Mouse (Mus musculus) regulatory T cell (primary cell): ENCODE data around the gene Dynlt1f.
"Not testable (repeated sequence)": the region's sequence is repeated elsewhere in the genome, so short reads cannot be mapped to it uniquely, and the experiment has no call there.

Source experiments
- in situ Hi-C: fragments of 300-600 bp; cut with MboI, MseI; formaldehyde crosslinking; loops from one replicate; pipeline ENCODE4 v1.15.1; 2025; ENCODE audit warnings: high pct_unique_total_duplicates

Gene Dynlt1f

DNA sequence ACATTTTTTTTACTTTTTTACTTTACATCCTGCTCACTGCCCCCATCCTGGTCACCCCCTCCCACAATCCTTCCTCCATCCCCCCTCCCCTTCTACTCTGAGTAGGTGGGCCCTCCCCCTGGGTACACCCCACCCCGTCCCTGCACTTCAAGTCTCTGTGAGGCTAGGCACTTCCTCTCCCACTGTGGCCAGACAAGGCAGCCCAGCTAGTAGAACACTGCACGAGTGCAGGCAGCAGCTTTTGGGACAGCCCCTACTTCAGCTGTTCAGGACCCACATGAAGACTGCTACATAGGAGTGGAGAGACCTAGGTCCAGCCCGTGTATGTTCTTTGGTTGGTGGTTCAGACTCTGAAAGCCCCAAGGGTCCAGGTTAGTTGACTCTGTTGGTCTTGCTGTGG lies 7.1 kb upstream of the Dynlt1f start:
- in situ Hi-C loops = loop anchor here (5.0 kb wide), 1 partner anchor 241 kb away; no protein-coding TSS in a partner anchor

DNA sequence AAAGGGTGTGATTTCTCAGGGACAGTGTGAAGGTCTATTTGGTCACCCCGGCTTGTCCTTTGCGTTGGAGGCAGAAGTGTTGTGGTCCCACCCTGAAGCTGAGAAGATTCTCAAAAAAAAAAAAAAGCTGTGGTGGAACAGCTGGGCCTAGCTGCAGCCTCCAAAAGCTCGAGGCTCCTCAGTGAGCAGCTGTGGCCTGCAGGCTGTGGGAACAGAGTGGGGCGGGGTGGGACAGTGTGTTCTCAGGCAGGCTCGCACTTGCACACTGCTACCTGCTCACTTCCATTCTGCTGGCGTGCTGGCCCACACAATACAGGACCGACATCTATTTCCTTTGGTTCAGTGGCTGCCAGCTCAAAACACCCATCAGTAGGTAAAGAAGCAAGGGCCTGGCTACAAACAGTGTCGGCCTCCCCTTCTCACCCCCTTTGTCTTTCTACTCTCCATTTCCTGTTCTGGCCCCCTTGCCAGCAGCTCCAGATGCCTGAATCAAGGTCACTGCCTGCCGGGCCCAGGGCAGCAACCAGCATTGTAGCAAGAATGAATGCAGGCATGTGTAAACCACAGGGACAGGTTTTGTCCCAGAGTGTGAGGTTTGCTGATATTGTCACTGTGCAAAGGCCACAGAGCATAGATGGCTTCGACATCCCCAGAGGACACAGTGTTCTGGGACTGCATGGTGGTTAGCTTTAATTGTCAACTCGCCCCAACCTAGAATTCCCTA lies 5.6 kb upstream of the Dynlt1f start:
- in situ Hi-C loops = loop anchor here (5.0 kb wide), 1 partner anchor 239 kb away; no protein-coding TSS in a partner anchor

DNA sequence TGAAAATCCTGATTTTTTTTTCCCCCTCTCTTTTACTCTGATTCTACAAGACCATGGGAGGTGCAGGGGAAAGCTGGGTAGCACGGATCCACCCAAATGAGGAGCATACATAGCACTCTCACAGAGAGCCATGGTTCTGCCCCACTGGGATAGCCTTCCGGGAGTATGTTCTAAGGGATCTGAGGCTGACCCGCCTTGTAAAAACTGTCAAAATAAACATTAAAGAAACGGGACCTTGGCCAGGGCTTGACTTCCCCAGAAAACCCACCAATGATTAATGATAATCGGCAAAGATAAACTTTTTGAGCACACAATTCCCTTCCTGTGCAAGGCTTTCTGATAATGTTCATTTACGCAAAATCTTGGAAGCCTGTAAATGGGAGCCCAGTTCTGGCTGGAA lies 4.9 kb upstream of the Dynlt1f start:
- in situ Hi-C loops = loop anchor here (5.0 kb wide), 1 partner anchor 238 kb away; no protein-coding TSS in a partner anchor

DNA sequence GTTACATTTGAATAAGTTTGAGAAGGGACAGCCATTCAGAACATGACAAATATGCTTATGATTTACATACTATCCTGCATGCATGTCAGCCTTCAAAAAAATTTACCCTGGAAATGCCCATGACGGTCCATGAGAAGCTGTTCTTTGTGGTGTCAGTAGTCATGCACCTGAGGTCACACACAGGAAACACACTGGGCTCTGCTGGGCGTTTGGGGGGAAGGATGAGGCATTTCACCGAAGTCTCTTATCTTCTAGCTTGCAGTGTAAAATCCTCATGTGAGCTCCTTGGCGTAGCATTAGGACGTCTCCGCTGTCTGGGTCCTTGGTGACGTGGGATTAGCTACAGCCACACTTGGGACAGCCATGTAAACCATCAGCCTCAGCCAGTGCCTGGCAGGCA lies 3.1 kb upstream of the Dynlt1f start, which contains the start of gene Sytl3:
TSS of gene Sytl3 (plus strand) at position 293 of the 400 bp plus-strand sequence.
- in situ Hi-C loops = loop anchor here (5.0 kb wide), 1 partner anchor 342 kb away; the partner anchor contains the start of gene Dynlt1a

DNA sequence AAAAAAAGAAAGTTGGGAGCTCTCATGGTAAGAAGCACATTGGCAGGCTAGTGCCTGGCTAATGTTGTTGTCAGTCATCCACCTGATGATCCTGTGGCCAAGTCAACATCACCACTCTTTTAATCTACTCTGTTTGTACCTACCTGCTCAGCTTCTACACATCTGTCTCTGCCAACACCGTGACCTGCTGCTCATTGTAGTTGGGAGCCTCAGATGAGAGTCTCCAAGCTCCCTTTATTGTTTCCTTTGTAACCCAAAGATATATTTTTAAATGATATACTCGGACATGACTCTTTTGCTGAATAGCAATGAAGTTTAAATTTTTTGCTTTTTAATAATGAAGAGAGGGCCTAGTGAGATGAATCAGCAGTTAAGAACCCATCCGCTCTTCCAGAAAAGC lies 771 bp upstream of the Dynlt1f start:
- in situ Hi-C loops = loop anchor here (5.0 kb wide), 1 partner anchor 339 kb away; the partner anchor contains the start of gene Dynlt1a

- in situ Hi-C loops = loop anchor here (5.0 kb wide), 1 partner anchor 338 kb away; the partner anchor contains the start of gene Dynlt1a
Observed at GRCm38 (mm10) chr17:6655087-6655511, 601 bp downstream of the Dynlt1f start.

GRCm38 (mm10) chr17:6653341-6653946 lies 2.3 kb downstream of the Dynlt1f start:
- in situ Hi-C loops = loop anchor here (5.0 kb wide), 1 partner anchor 46 kb away; no protein-coding TSS in a partner anchor

GRCm38 (mm10) chr17:6650904-6651565 lies 4.7 kb downstream of the Dynlt1f start:
- in situ Hi-C loops = loop anchor here (5.0 kb wide), 1 partner anchor 44 kb away; no protein-coding TSS in a partner anchor

DNA sequence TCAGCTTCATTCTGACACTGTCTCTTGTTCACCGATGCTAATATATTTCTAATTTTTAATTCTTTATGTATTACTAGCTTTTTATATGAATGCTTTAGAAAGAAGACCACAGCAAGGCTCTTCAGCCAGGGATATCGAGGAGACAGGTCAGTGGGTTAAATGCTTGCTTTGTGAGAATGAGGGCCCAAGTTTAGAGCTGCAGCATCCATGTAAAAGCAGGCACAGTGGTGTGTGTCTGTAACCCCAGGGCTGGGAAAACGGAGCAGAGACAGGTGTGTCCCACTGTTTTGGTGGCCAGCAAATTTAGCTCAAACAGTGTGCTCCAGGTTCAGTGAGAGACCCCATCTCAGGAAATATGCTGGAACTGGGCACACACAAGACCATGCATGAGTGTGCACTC lies 8.2 kb downstream of the Dynlt1f start:
- in situ Hi-C loops = not testable (repeated sequence)

DNA sequence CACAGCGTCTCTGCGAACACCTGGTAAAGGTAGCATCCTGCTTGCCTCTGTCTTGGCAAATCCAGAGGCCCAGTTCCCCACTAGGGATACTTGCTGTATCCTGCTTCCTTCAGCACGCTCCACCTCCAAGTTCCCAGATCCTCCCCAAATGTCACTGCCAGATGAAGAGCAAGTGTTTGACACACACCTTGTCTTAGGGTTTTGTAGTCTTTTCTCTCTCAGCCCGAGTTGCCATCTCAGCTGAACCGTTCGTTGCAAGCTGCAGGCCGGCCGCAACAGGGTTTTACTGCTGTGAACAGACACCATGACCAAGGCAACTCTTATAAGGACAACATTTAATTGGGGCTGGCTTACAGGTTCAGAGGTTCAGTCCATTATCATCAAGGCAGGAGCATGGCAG lies 8.9 kb downstream of the Dynlt1f start:
- in situ Hi-C loops = not testable (repeated sequence)

- in situ Hi-C loops = not testable (repeated sequence)
Observed at GRCm38 (mm10) chr17:6645668-6646067, 10.0 kb downstream of the Dynlt1f start.

GRCm38 (mm10) chr17:6644673-6645072 lies 11.0 kb downstream of the Dynlt1f start:
- in situ Hi-C loops = not testable (repeated sequence)

DNA sequence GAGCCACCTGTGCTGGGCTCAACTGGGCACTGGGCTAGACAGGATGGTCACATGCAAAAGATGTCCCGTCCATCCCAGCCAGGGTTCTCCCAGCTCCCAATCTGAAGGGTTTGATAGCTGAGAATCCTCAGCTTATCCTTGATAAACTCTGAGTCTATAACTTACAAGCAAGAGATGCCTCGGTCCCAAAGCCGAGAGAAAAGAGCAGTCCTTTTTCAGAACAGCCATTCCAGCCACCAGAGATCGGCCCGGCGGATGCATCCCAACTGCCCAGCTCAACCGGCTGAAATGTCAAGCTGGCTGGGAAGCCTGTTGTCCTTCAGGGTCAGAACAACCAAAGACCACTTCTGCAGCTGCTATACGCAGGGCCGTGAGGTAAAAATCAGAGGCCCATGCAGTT lies 11.5 kb downstream of the Dynlt1f start:
- in situ Hi-C loops = not testable (repeated sequence)

- in situ Hi-C loops = not testable (repeated sequence)
Observed at GRCm38 (mm10) chr17:6640771-6641429, 14.8 kb downstream of the Dynlt1f start.

- in situ Hi-C loops = not testable (repeated sequence)
Observed at GRCm38 (mm10) chr17:6640044-6640637, 15.6 kb downstream of the Dynlt1f start.

DNA sequence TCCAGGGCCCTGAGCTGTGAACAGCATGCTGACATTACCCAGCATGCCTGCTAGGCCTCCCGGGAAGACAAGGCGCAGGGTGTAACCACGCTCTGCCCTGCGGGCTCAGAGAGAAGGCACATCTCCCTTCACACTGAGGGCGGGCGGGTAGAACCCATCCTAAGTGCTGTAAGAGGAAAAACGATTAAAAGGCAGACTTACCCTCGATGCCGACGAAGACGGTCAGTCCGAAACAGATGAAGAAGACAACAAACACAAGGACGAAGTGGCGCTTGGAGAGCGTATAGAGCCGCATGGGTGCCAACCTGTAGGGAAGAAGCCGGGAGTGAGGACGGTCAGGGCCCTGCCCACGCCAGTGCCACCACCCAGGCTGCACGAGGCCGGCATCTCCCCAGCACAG lies 16.2 kb downstream of the Dynlt1f start:
- in situ Hi-C loops = not testable (repeated sequence)

GRCm38 (mm10) chr17:6638444-6638843 lies 17.3 kb downstream of the Dynlt1f start:
- in situ Hi-C loops = not testable (repeated sequence)

DNA sequence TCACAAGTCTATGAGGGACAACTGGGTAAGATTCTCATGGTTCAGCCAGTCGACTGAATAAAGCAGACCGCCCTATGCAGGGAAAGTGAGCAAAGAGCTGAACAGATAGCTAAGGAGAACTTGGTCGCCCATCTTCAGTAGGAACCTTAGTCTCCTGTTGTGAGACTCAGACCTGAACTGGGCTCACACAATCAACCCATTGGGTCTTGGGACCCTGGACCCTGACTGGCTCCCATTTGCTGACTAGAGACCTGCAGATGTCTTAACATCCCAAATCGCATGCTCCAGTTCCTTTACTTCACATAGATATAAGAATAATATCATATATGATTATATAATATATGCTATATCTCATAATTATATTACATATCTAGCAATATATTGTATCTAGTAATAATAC lies 18.3 kb downstream of the Dynlt1f start:
- in situ Hi-C loops = not testable (repeated sequence)

DNA sequence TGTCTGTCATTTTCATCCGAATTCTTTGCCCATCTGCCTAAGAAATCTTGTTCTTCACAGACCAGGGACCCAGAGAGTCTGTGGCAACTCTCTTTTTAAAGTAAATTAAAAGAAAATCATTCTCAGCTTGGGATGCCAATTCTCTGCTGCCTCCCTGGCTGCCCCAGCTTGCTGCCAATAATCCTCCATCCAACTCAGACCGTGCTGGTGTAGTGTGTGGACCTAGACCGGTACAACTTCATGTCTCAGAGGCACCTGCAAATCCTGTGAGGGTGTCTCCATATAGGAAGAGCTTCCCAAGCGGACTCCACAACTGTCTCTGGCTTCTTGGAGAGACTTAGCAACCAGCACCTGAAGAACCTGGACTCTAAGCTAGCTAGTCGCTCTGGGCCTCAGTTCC lies 18.8 kb downstream of the Dynlt1f start:
- in situ Hi-C loops = no loop called here

GRCm38 (mm10) chr17:6635781-6636180 lies 19.9 kb downstream of the Dynlt1f start:
- in situ Hi-C loops = not testable (repeated sequence)

- in situ Hi-C loops = not testable (repeated sequence)
Observed at GRCm38 (mm10) chr17:6632850-6633249, 22.9 kb downstream of the Dynlt1f start.
